Mouse (Mus musculus) monocyte, adult 2 months (primary cell): Measurements from ENCODE around the gene Sez6l2.
"Not testable (repeated sequence)": the region's sequence is repeated elsewhere in the genome, so short reads cannot be mapped to it uniquely, and the experiment has no call there.

Source experiments
- DNase-seq, 2 experiments: peaks; one replicate each; pipeline ENCODE4 v3.0.0; 2022; ENCODE audit warnings: low spot score in 2 of 2, low read depth in 1 of 2

Gene Sez6l2

GRCm38 (mm10) chr7:126949793-126950646, at the start of gene Sez6l2:
Gene Sez6l2, plus strand, starts transcription at chr7:126950563.
- peak; percentile 66 to 71 for DNase-seq

GRCm38 (mm10) chr7:126905590-126905989, 44.8 kb upstream of the Sez6l2 start:
- no peak for DNase-seq

GRCm38 (mm10) chr7:126914844-126915243, 35.5 kb upstream of the Sez6l2 start:
- DNase-seq, result no peak

GRCm38 (mm10) chr7:126918356-126918755, 32.0 kb upstream of the Sez6l2 start:
- DNase-seq, result not testable (repeated sequence)

GRCm38 (mm10) chr7:126919973-126920372, 30.4 kb upstream of the Sez6l2 start:
- no peak for DNase-seq

GRCm38 (mm10) chr7:126921563-126921962, 28.8 kb upstream of the Sez6l2 start:
- no peak for DNase-seq

- DNase-seq, result no peak
These were observed 27.7 kb upstream of the Sez6l2 start, which contains the start of gene Tmem219 for GRCm38 (mm10) chr7:126922624-126923060. Gene Tmem219, minus strand, starts transcription at chr7:126922917.

GRCm38 (mm10) chr7:126923999-126924398, 26.4 kb upstream of the Sez6l2 start:
- DNase-seq, result no peak

- no peak for DNase-seq
These were observed 24.1 kb upstream of the Sez6l2 start for GRCm38 (mm10) chr7:126926299-126926698.

- peak; percentile 76 to 89 for DNase-seq
These were observed 21.9 kb upstream of the Sez6l2 start, which contains the start of gene Kctd13 for GRCm38 (mm10) chr7:126928384-126929037. Gene Kctd13, plus strand, starts transcription at chr7:126928879.

GRCm38 (mm10) chr7:126929046-126929445, 21.3 kb upstream of the Sez6l2 start:
- no peak for DNase-seq

- no peak for DNase-seq
These were observed 17.7 kb upstream of the Sez6l2 start for GRCm38 (mm10) chr7:126932652-126933051.

- DNase-seq, result no peak
These were observed 9.2 kb upstream of the Sez6l2 start for GRCm38 (mm10) chr7:126941171-126941570.

- DNase-seq, result no peak
These were observed 8.6 kb upstream of the Sez6l2 start for GRCm38 (mm10) chr7:126941801-126942200.

GRCm38 (mm10) chr7:126946530-126946929, 3.8 kb upstream of the Sez6l2 start:
- no peak for DNase-seq

- no peak for DNase-seq
These were observed 1.7 kb upstream of the Sez6l2 start for GRCm38 (mm10) chr7:126948626-126949025.

- DNase-seq, result no peak
These were observed 965 bp upstream of the Sez6l2 start, which contains the start of gene Asphd1 for GRCm38 (mm10) chr7:126949403-126949792. Gene Asphd1, minus strand, starts transcription at chr7:126949582.

GRCm38 (mm10) chr7:126950647-126951615, 568 bp downstream of the Sez6l2 start:
- no peak for DNase-seq

GRCm38 (mm10) chr7:126951741-126952140, 1.4 kb downstream of the Sez6l2 start:
- DNase-seq, result no peak

- DNase-seq, result no peak
These were observed 2.3 kb downstream of the Sez6l2 start for GRCm38 (mm10) chr7:126952646-126953045.

- DNase-seq, result no peak
These were observed 4.8 kb downstream of the Sez6l2 start for GRCm38 (mm10) chr7:126955125-126955524.
